Mouse (Mus musculus) E14TG2a.4 (cell line): ENCODE measurements at regions not wholly inside any gene's neighbourhood (a gene's known extent, or its start where the extent isn't known, plus 50 kb on each side); places are given as distances from the start of the nearest gene placed in this dataset.

Source experiments
- CTCF ChIP-seq: conservative IDR thresholded peaks from 2 replicates; pipeline ENCODE4 v1.5.1; 2014; ENCODE audit warnings: low read length
- NANOG ChIP-seq: IDR thresholded peaks from 2 replicates; pipeline ENCODE4 v1.6.1; 2014; ENCODE audit warnings: borderline replicate concordance, low read length, mixed read lengths
- POU5F1 ChIP-seq: IDR thresholded peaks from 2 replicates; pipeline ENCODE4 v1.6.1; 2014; ENCODE audit warnings: low read length, borderline replicate concordance

DNA sequence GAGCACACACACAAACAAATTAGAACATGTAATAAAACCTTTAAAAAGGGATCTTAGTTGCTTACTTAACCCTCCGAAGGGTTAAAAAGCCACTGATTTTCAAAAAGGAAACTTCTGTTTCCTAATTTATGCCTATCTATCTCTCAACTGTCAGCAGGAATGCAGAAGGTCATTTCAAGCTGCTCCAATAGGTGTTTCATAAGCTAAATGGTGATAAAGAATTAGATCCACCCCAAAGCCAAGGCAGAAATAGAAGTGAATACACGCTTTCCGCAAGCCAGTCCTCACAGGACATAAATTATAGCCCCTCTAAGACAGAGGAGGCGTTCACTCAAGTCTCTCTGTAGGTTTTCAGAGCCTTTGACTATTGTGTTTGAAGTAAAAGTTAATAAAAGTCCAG, 112.2 kb downstream of the Rab11fip2 start:
- TF ChIP-seq CTCF (no peak), NANOG (no peak), POU5F1 (no peak)
